Mouse (Mus musculus) intestine, embryonic 16.5 days (tissue): Measurements from ENCODE around the gene Srgn. TPM values are rescaled to one million over a fixed set of nuclear protein-coding genes. Genes with fewer than 3 reads are reported as not detected.

Source experiments
- ATAC-seq: fragments of 200-750 bp; cut with Nextera tagmentation; 2 replicates; pipeline ENCODE4 v1.8.0; 2017; ENCODE audit warnings: moderate TSS enrichment, moderate library complexity
- H3K27ac ChIP-seq: fragments of 300-500 bp; sonication (generic); 2 replicates; pipeline ENCODE4 v1.5.1; 2014; ENCODE audit warnings: mild to moderate bottlenecking, low read length
- H3K27me3 ChIP-seq: fragments of 300-500 bp; sonication (generic); replicated peaks from 2 replicates; pipeline ENCODE4 v1.6.1; 2014; ENCODE audit warnings: low read length, control low read depth, mixed read lengths; ENCODE audit not compliant: control insufficient read depth, insufficient read depth
- H3K36me3 ChIP-seq: fragments of 300-500 bp; sonication (generic); 2 replicates; pipeline ENCODE4 v1.6.1; 2014; ENCODE audit warnings: low read length, control low read depth; ENCODE audit not compliant: control insufficient read depth, insufficient read depth
- H3K4me1 ChIP-seq: fragments of 300-500 bp; sonication (generic); 2 replicates; pipeline ENCODE4 v1.6.1; 2014; ENCODE audit warnings: low read length, control low read depth, mixed read lengths; ENCODE audit not compliant: control insufficient read depth, insufficient read depth
- H3K4me2 ChIP-seq: fragments of 300-500 bp; sonication (generic); 2 replicates; pipeline ENCODE4 v1.6.1; 2014; ENCODE audit warnings: low read depth, low read length, control low read depth
- H3K4me3 ChIP-seq: fragments of 300-500 bp; sonication (generic); 2 replicates; pipeline ENCODE4 v1.5.1; 2014; ENCODE audit warnings: mild to moderate bottlenecking, low read length
- H3K9ac ChIP-seq: fragments of 300-500 bp; sonication (generic); 2 replicates; pipeline ENCODE4 v1.6.1; 2014; ENCODE audit warnings: low read depth, low read length
- H3K9me3 ChIP-seq: fragments of 300-500 bp; sonication (generic); 2 replicates; pipeline ENCODE4 v1.6.1; 2016; ENCODE audit warnings: low read length, control low read depth; ENCODE audit not compliant: control insufficient read depth
- WGBS: fragments of 180-500 bp; shearing (Covaris S2); extraction: QIAGEN DNeasy Blood & Tissue Kit; methylation state at CpG from one replicate; pipeline ENCODE4 v1.1.7; 2014; 5-methylcytosine and 5-hydroxymethylcytosine counted together
- polyA plus RNA-seq: library from polyadenylated mRNA; unstranded; fragments of >200 nt; fragmentation: Nextera tagmentation; extraction: Ambion mirVana; gene quantifications from 2 replicates; pipeline ENCODE4 v1.2.1, GENCODE M21; 2015

Gene Srgn
- polyA plus RNA-seq, 1 experiment from 2014 or later = 15.5 TPM

GRCm38 (mm10) chr10:62549523-62550166 lies 22.4 kb upstream of the Srgn start:
- Histone ChIP-seq H3K36me3 (no peaks in the 10 kb centered on the region), H3K27ac (no peak overlapping the region), H3K4me1 (no peaks in the 10 kb centered on the region), H3K4me2 (no peak overlapping the region), H3K9me3 (no peaks in the 10 kb centered on the region), H3K9ac (no peak overlapping the region), H3K4me3 (no peak overlapping the region), H3K27me3 (no peaks in the 10 kb centered on the region)
- ATAC-seq = peak; percentile 31; the same call in 1 of the 2 replicates
- 28% methylated on average over 15 of the region's 16 CpGs for WGBS

GRCm38 (mm10) chr10:62546441-62546840 lies 19.2 kb upstream of the Srgn start:
- no peaks in the 10 kb centered on the region for H3K27me3 ChIP-seq
- no peak overlapping the region for H3K9ac ChIP-seq
- no peak overlapping the region for H3K4me2 ChIP-seq
- no peak for ATAC-seq
- H3K36me3 ChIP-seq = no peaks in the 10 kb centered on the region
- H3K4me3 ChIP-seq = no peak overlapping the region
- H3K9me3 ChIP-seq = no peaks in the 10 kb centered on the region
- H3K27ac ChIP-seq = no peak overlapping the region
- whole genome bisulfite sequencing = 74% methylated on average over 10 of the region's 10 CpGs
- no peaks in the 10 kb centered on the region for H3K4me1 ChIP-seq

DNA sequence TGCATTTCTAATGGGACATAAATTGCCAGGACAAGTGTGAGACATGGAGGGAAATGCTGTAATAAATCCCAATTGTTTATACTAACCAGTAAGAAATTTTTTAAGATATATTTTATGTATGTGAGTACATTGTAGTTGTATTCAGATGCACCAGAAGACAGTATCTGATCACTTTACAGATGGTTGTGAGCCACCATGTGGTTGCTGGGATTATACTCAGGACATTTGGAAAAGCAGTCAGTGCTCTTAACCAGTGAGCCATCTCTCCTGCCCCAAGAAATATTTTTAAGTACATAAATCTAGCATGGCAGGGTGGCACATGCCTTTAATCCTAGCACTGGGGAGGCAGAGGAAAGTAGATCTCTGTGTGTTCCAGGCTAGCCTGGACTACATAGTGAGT lies 18.5 kb upstream of the Srgn start:
- H3K27me3 ChIP-seq = no peaks in the 10 kb centered on the region
- no peak for ATAC-seq
- no peak overlapping the region for H3K27ac ChIP-seq
- no peaks in the 10 kb centered on the region for H3K36me3 ChIP-seq
- no peaks in the 10 kb centered on the region for H3K4me1 ChIP-seq
- H3K9me3 ChIP-seq = no peaks in the 10 kb centered on the region
- H3K9ac ChIP-seq = no peak overlapping the region
- no peak overlapping the region for H3K4me2 ChIP-seq
- H3K4me3 ChIP-seq = no peak overlapping the region

- H3K9me3 ChIP-seq = no peaks in the 10 kb centered on the region
- no peak overlapping the region for H3K27ac ChIP-seq
- WGBS = 88% methylated on average over 4 of the region's 4 CpGs
- H3K4me3 ChIP-seq = no peak overlapping the region
- no peak overlapping the region for H3K9ac ChIP-seq
- no peaks in the 10 kb centered on the region for H3K27me3 ChIP-seq
- H3K4me2 ChIP-seq = no peak overlapping the region
- no peak for ATAC-seq
- H3K4me1 ChIP-seq = no peaks in the 10 kb centered on the region
- no peaks in the 10 kb centered on the region for H3K36me3 ChIP-seq
These were observed 17.1 kb upstream of the Srgn start for GRCm38 (mm10) chr10:62544316-62544715.

DNA sequence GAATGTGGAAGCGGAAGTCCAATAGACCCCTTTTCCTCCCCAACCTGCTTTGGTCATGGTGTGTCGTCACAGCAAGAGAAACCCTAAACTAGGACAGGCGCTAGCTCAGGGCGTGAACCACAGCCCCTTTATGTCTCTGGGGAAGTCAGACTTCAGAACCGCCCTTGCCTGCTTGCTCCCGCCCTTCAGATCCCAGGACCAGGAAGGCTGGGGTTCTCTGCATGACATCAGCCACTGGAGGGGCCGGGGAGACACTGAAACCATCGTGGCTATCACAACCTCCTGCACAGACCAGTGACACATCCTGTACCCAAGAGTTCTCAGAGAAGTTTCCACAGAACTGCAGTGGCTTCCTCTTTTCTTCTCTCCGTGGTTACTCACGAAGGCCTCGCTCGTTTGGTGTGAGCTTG lies 16.2 kb upstream of the Srgn start:
- Histone ChIP-seq H3K36me3 (no peaks in the 10 kb centered on the region), H3K27ac (no peak overlapping the region), H3K27me3 (no peaks in the 10 kb centered on the region), H3K9me3 (no peaks in the 10 kb centered on the region), H3K4me1 (no peaks in the 10 kb centered on the region), H3K4me3 (no peak overlapping the region), H3K9ac (no peak overlapping the region), H3K4me2 (no peak overlapping the region)
- WGBS = 80% methylated on average over 12 of the region's 12 CpGs
- no peak for ATAC-seq

DNA sequence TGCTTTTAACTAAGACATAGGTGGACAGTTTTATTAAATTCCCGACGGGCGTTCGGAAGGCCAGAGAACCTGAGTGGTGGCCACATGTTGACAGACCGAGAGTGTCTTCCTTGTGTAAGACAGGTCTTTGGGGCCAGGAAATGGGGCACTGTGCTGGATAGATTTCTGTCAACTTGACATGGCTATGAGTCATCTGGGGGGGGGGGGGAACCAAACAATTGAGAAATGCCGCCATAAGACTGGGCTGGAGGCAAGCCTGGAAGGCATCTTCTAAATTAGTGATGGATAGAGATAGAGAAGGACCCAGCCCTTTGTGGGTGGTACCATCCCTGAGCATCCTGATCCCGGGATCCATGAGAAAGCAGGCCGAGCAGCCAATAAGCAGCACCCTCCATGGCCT lies 15.7 kb upstream of the Srgn start:
- H3K4me2 ChIP-seq = no peak overlapping the region
- H3K9me3 ChIP-seq = no peaks in the 10 kb centered on the region
- H3K27ac ChIP-seq = no peak overlapping the region
- 88% methylated on average over 8 of the region's 8 CpGs for WGBS
- no peaks in the 10 kb centered on the region for H3K27me3 ChIP-seq
- no peak overlapping the region for H3K4me3 ChIP-seq
- no peaks in the 10 kb centered on the region for H3K4me1 ChIP-seq
- H3K36me3 ChIP-seq = no peaks in the 10 kb centered on the region
- ATAC-seq = no peak
- H3K9ac ChIP-seq = no peak overlapping the region

DNA sequence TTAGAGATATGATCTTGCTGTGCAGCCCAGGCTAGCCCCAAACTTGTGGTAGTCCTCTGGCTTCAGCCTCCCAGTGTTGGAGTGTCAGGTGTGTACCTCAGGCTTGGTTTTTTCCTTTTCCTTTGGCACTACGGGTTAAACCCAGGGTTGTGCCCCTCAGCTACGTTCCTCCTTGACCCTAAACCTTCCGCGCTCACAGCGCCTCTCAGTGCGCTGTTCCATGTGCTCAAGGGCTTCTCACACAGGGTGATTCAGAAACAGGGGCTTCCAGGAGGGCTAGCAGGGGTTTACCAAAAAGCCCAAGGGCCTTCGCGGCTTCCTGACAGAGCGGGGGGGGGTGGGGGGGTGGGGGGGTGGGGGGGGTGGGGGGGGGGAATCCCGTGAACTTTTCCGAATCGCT lies 15.3 kb upstream of the Srgn start:
- Histone ChIP-seq H3K4me3 (no peak overlapping the region), H3K4me2 (no peak overlapping the region), H3K36me3 (no peaks in the 10 kb centered on the region), H3K4me1 (no peaks in the 10 kb centered on the region), H3K9ac (no peak overlapping the region), H3K9me3 (no peaks in the 10 kb centered on the region), H3K27me3 (no peaks in the 10 kb centered on the region), H3K27ac (no peak overlapping the region)
- ATAC-seq = no peak
- WGBS = 95% methylated on average over 11 of the region's 12 CpGs

DNA sequence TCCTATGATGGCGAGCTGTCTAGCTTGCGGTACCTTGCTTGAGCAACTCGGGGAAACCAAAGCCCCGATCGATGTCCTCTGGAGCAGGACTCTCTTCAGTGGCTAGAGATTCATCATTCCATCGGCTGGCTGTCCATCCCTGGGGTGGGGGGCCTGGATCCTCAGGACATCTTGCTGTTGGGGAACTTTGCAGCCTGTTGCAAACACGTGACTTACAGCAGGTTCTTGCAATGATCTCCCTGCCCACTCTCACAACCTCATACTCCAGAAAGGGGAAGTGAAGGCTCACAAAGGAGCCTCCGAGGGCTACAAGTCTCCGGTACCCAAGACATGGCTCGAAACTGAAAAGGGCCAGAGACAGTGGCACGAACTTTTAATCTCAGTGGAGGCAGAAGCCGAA lies 14.2 kb upstream of the Srgn start:
- H3K4me3 ChIP-seq = no peak overlapping the region
- no peak for ATAC-seq
- no peaks in the 10 kb centered on the region for H3K9me3 ChIP-seq
- H3K4me2 ChIP-seq = no peak overlapping the region
- WGBS = 92% methylated on average over 12 of the region's 12 CpGs
- no peak overlapping the region for H3K9ac ChIP-seq
- H3K27me3 ChIP-seq = no peaks in the 10 kb centered on the region
- H3K36me3 ChIP-seq = no peaks in the 10 kb centered on the region
- no peaks in the 10 kb centered on the region for H3K4me1 ChIP-seq
- H3K27ac ChIP-seq = no peak overlapping the region

GRCm38 (mm10) chr10:62540800-62541199 lies 13.5 kb upstream of the Srgn start:
- H3K9ac ChIP-seq = no peak overlapping the region
- H3K4me2 ChIP-seq = no peak overlapping the region
- ATAC-seq = no peak
- H3K4me1 ChIP-seq = no peaks in the 10 kb centered on the region
- H3K9me3 ChIP-seq = no peaks in the 10 kb centered on the region
- H3K4me3 ChIP-seq = no peak overlapping the region
- WGBS = 61% methylated on average over 3 of the region's 3 CpGs
- H3K27me3 ChIP-seq = no peaks in the 10 kb centered on the region
- H3K36me3 ChIP-seq = no peaks in the 10 kb centered on the region
- H3K27ac ChIP-seq = no peak overlapping the region

DNA sequence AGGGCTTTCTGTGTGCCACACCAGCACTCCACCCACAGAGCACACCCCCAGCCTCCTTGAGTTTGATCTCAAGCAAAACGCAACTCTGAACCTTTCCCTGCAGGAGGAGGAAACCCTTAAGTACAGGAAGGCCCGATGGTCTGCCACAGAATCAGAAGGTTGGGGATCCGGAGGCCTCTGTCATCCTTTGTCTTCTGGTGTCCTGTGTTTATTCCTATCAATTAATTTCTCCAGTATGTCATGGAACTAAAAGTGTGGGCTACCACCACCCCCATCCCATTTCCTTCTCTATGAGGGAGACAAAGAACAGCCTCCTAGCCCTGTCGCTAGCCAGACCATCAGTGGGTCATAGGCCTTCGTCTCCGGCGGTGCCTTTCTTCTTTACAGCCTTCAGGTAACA lies 7.3 kb upstream of the Srgn start:
- Histone ChIP-seq H3K4me3 (no peak overlapping the region), H3K36me3 (no peaks in the 10 kb centered on the region), H3K27ac (no peak overlapping the region), H3K4me1 (no peaks in the 10 kb centered on the region), H3K9me3 (no peaks in the 10 kb centered on the region), H3K27me3 (no peaks in the 10 kb centered on the region), H3K4me2 (no peak overlapping the region), H3K9ac (no peak overlapping the region)
- 81% methylated on average over 7 of the region's 7 CpGs for WGBS
- no peak for ATAC-seq
